Mouse (Mus musculus) small intestine, adult 2 months (tissue): Measurements from ENCODE around the gene H2afv. TPM values are rescaled to one million over a fixed set of nuclear protein-coding genes. Genes with fewer than 3 reads are reported as not detected.

Source experiments
- H3K27ac ChIP-seq: fragments of 200-500 bp; 2 replicates; pipeline ENCODE4 v1.5.1; 2012; ENCODE audit warnings: low read depth, low read length, control low read depth, inconsistent platforms; ENCODE audit not compliant: insufficient read depth
- H3K27me3 ChIP-seq: fragments of 200-500 bp; 2 replicates; pipeline ENCODE4 v1.6.1; 2012; ENCODE audit warnings: mild to moderate bottlenecking, moderate library complexity, low read length, inconsistent platforms; ENCODE audit not compliant: control insufficient read depth, insufficient read depth
- H3K36me3 ChIP-seq: fragments of 200-500 bp; 2 replicates; pipeline ENCODE4 v1.6.1; 2012; ENCODE audit warnings: mild to moderate bottlenecking, low read length, control low read depth, inconsistent platforms; ENCODE audit not compliant: control insufficient read depth, insufficient read depth
- H3K4me1 ChIP-seq: fragments of 200-500 bp; 2 replicates; pipeline ENCODE4 v1.6.1; 2012; ENCODE audit warnings: low read length, inconsistent platforms, mixed read lengths; ENCODE audit not compliant: control insufficient read depth, insufficient read depth, insufficient read length
- H3K4me3 ChIP-seq: fragments of 200-500 bp; 2 replicates; pipeline ENCODE4 v1.5.1; 2012; ENCODE audit warnings: low read depth, mild to moderate bottlenecking, control low read depth, inconsistent platforms, low read length, moderate library complexity
- CTCF ChIP-seq: fragments of 200-500 bp; IDR thresholded peaks from 2 replicates; pipeline ENCODE4 v1.5.1; 2012; ENCODE audit warnings: low read depth, mild to moderate bottlenecking, control low read depth, inconsistent platforms, low read length, moderate library complexity, mixed read lengths; ENCODE audit not compliant: insufficient replicate concordance, insufficient read length; ENCODE audit errors: extremely low read depth
- POLR2A ChIP-seq: fragments of 200-500 bp; IDR thresholded peaks from 2 replicates; pipeline ENCODE4 v1.6.1; 2012; ENCODE audit warnings: low read depth, mild to moderate bottlenecking, control low read depth, inconsistent platforms, low read length, moderate library complexity
- WGBS: fragments of 180-500 bp; shearing (Covaris S2); methylation state at CpG from one replicate; pipeline ENCODE4 v1.1.7; 2018; 5-methylcytosine and 5-hydroxymethylcytosine counted together
- polyA plus RNA-seq: library from polyadenylated mRNA; depleted of rRNA; stranded (reverse); fragments of >200 nt; gene quantifications from 2 replicates; pipeline ENCODE4 v1.2.3, GENCODE M21; 2012

H2afv gene
- polyA plus RNA-seq, 1 experiment, result 141 TPM

GRCm38 (mm10) chr11:6483103-6483502 lies 38.9 kb upstream of the H2afv start:
- Histone ChIP-seq H3K27me3 (no peaks in the 10 kb centered on the region), H3K36me3 (no peaks in the 10 kb centered on the region), H3K4me1 (0 out of 2 replicates have a peak, but pooled peaks cover 2% of the 10 kb centered on the region), H3K4me3 (no peak overlapping the region), H3K27ac (no peak overlapping the region)
- TF ChIP-seq CTCF (no peak), POLR2A (no peak)
- 93% methylated on average over 2 of the region's 2 CpGs for WGBS

GRCm38 (mm10) chr11:6481669-6482185 lies 37.5 kb upstream of the H2afv start:
- Histone ChIP-seq H3K27ac (no peak overlapping the region), H3K27me3 (no peaks in the 10 kb centered on the region), H3K4me3 (no peak overlapping the region), H3K36me3 (no peaks in the 10 kb centered on the region), H3K4me1 (no peaks in the 10 kb centered on the region)
- TF ChIP-seq CTCF (no peak), POLR2A (no peak)
- 76% methylated on average over 6 of the region's 6 CpGs for WGBS

- Histone ChIP-seq H3K27ac (no peak overlapping the region), H3K4me3 (no peak overlapping the region), H3K36me3 (no peaks in the 10 kb centered on the region), H3K4me1 (no peaks in the 10 kb centered on the region), H3K27me3 (no peaks in the 10 kb centered on the region)
- 83% methylated on average over 13 of the region's 13 CpGs for WGBS
- no peak for TF ChIP-seq CTCF
- no peak for TF ChIP-seq POLR2A
Measured at GRCm38 (mm10) chr11:6480681-6481405, 36.6 kb upstream of the H2afv start.

- Histone ChIP-seq H3K4me3 (no peak overlapping the region), H3K27me3 (no peaks in the 10 kb centered on the region), H3K27ac (no peak overlapping the region), H3K36me3 (no peaks in the 10 kb centered on the region), H3K4me1 (no peaks in the 10 kb centered on the region)
- TF ChIP-seq CTCF, result no peak
- no peak for TF ChIP-seq POLR2A
- 83% methylated on average over 7 of the region's 7 CpGs for WGBS
Measured at GRCm38 (mm10) chr11:6480191-6480590, 35.9 kb upstream of the H2afv start.

- TF ChIP-seq POLR2A (no peak), CTCF (no peak)
- no peak overlapping the region for H3K4me3 ChIP-seq
- H3K27me3 ChIP-seq, result no peaks in the 10 kb centered on the region
- H3K27ac ChIP-seq, result no peak overlapping the region
- WGBS, result 80% methylated on average over 2 of the region's 2 CpGs
- 0 out of 2 replicates have a peak, but pooled peaks cover 1% of the 10 kb centered on the region for H3K4me1 ChIP-seq
- H3K36me3 ChIP-seq, result 0 out of 2 replicates have a peak, but pooled peaks cover under 1% of the 10 kb centered on the region
Measured at GRCm38 (mm10) chr11:6479231-6479630, 35.0 kb upstream of the H2afv start.

- Histone ChIP-seq H3K36me3 (peaks cover 6% of the 10 kb centered on the region), H3K27ac (no peak overlapping the region), H3K4me3 (no peak overlapping the region), H3K27me3 (no peaks in the 10 kb centered on the region), H3K4me1 (0 out of 2 replicates have a peak, but pooled peaks cover 2% of the 10 kb centered on the region)
- WGBS, result 98% methylated on average over 1 of the region's 1 CpGs
- TF ChIP-seq POLR2A (no peak), CTCF (no peak)
Measured at GRCm38 (mm10) chr11:6477350-6477749, 33.1 kb upstream of the H2afv start.

- TF ChIP-seq CTCF (no peak), POLR2A (no peak)
- WGBS, result 67% methylated on average over 6 of the region's 6 CpGs
Measured at GRCm38 (mm10) chr11:6476876-6477275, 32.6 kb upstream of the H2afv start.

More at GRCm38 (mm10) chr11:6476876-6477275, 32.6 kb upstream of the H2afv start:
- Histone ChIP-seq H3K27ac (no peak overlapping the region), H3K4me1 (0 out of 2 replicates have a peak, but pooled peaks cover 2% of the 10 kb centered on the region), H3K4me3 (no peak overlapping the region), H3K27me3 (no peaks in the 10 kb centered on the region), H3K36me3 (peaks cover 6% of the 10 kb centered on the region)
